Mouse (Mus musculus) neural tube, embryonic 15.5 days (tissue): ENCODE measurements around the gene Vsig1. TPM values are rescaled to one million over a fixed set of nuclear protein-coding genes. Genes with fewer than 3 reads are reported as not detected.

Source experiments
- ATAC-seq: fragments of 200-750 bp; cut with Nextera tagmentation; 2 replicates; pipeline ENCODE4 v1.8.0; 2017; ENCODE audit warnings: mild to moderate bottlenecking, moderate TSS enrichment, moderate library complexity; ENCODE audit not compliant: low FRiP score
- H3K27ac ChIP-seq: fragments of 300-500 bp; sonication (generic); replicated peaks from 2 replicates; pipeline ENCODE4 v1.5.1; 2015; ENCODE audit warnings: mild to moderate bottlenecking, inconsistent platforms
- H3K27me3 ChIP-seq: fragments of 300-500 bp; sonication (generic); replicated peaks from 2 replicates; pipeline ENCODE4 v1.6.1; 2015; ENCODE audit warnings: inconsistent platforms
- H3K36me3 ChIP-seq: fragments of 300-500 bp; sonication (generic); 2 replicates; pipeline ENCODE4 v1.6.1; 2015; ENCODE audit warnings: inconsistent platforms
- H3K4me1 ChIP-seq: fragments of 300-500 bp; sonication (generic); 2 replicates; pipeline ENCODE4 v1.6.1; 2015; ENCODE audit warnings: inconsistent platforms
- H3K4me2 ChIP-seq: fragments of 300-500 bp; sonication (generic); 2 replicates; pipeline ENCODE4 v1.6.1; 2015; ENCODE audit warnings: inconsistent platforms, mild to moderate bottlenecking, moderate library complexity
- H3K4me3 ChIP-seq: fragments of 300-500 bp; sonication (generic); replicated peaks from 2 replicates; pipeline ENCODE4 v1.5.1; 2015; ENCODE audit warnings: mild to moderate bottlenecking, inconsistent platforms
- H3K9ac ChIP-seq: fragments of 300-500 bp; sonication (generic); replicated peaks from 2 replicates; pipeline ENCODE4 v1.6.1; 2015; ENCODE audit warnings: mild to moderate bottlenecking, inconsistent platforms
- H3K9me3 ChIP-seq: fragments of 300-500 bp; sonication (generic); replicated peaks from 2 replicates; pipeline ENCODE4 v1.6.1; 2016; ENCODE audit warnings: inconsistent platforms
- WGBS: fragments of 180-500 bp; shearing (Covaris S2); methylation state at CpG from one replicate; pipeline ENCODE4 v1.1.7; 2015; ENCODE audit warnings: mixed read lengths; 5-methylcytosine and 5-hydroxymethylcytosine counted together
- polyA plus RNA-seq: library from polyadenylated mRNA; unstranded; fragments of >200 nt; fragmentation: Nextera tagmentation; extraction: Ambion mirVana; gene quantifications from 2 replicates; pipeline ENCODE4 v1.2.1, GENCODE M21; 2015

Gene Vsig1
- 0.14 TPM in 1 of 2 replicates, not detected in the other for polyA plus RNA-seq

GRCm38 (mm10) chrX:140907360-140907759, at the start of gene Vsig1:
Vsig1 (plus strand) TSS chrX:140907608.
- H3K9ac ChIP-seq = no peak within 1 kb of the TSS
- no peak within 1 kb of the TSS for H3K4me3 ChIP-seq
- no peaks in the 10 kb centered on the region for H3K4me1 ChIP-seq
- 73% methylated on average over 7 of the region's 7 CpGs for WGBS
- no peaks in the 10 kb centered on the region for H3K9me3 ChIP-seq
- H3K27ac ChIP-seq = no peak within 1 kb of the TSS
- no peaks in the 10 kb centered on the region for H3K36me3 ChIP-seq
- no peak for ATAC-seq
- H3K4me2 ChIP-seq = no peak within 1 kb of the TSS
- peaks cover 4% of the 10 kb centered on the region; the same call in 1 of the 2 replicates for H3K27me3 ChIP-seq

GRCm38 (mm10) chrX:140862760-140863159, 44.6 kb upstream of the Vsig1 start:
- no peaks in the 10 kb centered on the region for H3K9me3 ChIP-seq
- H3K4me3 ChIP-seq = no peak overlapping the region
- 94% methylated on average over 6 of the region's 6 CpGs for WGBS
- no peak overlapping the region for H3K4me2 ChIP-seq
- H3K27me3 ChIP-seq = peaks cover 6% of the 10 kb centered on the region; the same call in 1 of the 2 replicates
- ATAC-seq = no peak
- no peak overlapping the region for H3K27ac ChIP-seq
- H3K9ac ChIP-seq = no peak overlapping the region
- no peaks in the 10 kb centered on the region for H3K36me3 ChIP-seq
- no peaks in the 10 kb centered on the region for H3K4me1 ChIP-seq

- Histone ChIP-seq H3K4me3 (no peak overlapping the region), H3K9ac (no peak overlapping the region), H3K27ac (no peak overlapping the region), H3K4me1 (no peaks in the 10 kb centered on the region), H3K27me3 (peaks cover 3% of the 10 kb centered on the region; the same call in 1 of the 2 replicates), H3K4me2 (no peak overlapping the region), H3K9me3 (no peaks in the 10 kb centered on the region), H3K36me3 (no peaks in the 10 kb centered on the region)
- 87% methylated on average over 4 of the region's 4 CpGs for WGBS
- ATAC-seq = no peak
Observed at GRCm38 (mm10) chrX:140863431-140863830, 44.0 kb upstream of the Vsig1 start.

GRCm38 (mm10) chrX:140887193-140887592, 20.2 kb upstream of the Vsig1 start:
- no peak overlapping the region for H3K4me2 ChIP-seq
- H3K9ac ChIP-seq = no peak overlapping the region
- H3K4me3 ChIP-seq = no peak overlapping the region
- no peaks in the 10 kb centered on the region for H3K4me1 ChIP-seq
- no peak overlapping the region for H3K27ac ChIP-seq
- ATAC-seq = no peak
- H3K27me3 ChIP-seq = peaks cover 8% of the 10 kb centered on the region
- 87% methylated on average over 2 of the region's 2 CpGs for WGBS
- no peaks in the 10 kb centered on the region for H3K36me3 ChIP-seq
- H3K9me3 ChIP-seq = no peaks in the 10 kb centered on the region

GRCm38 (mm10) chrX:140891796-140892195, 15.6 kb upstream of the Vsig1 start:
- no peak for ATAC-seq
- Histone ChIP-seq H3K36me3 (no peaks in the 10 kb centered on the region), H3K9ac (no peak overlapping the region), H3K27ac (no peak overlapping the region), H3K27me3 (peaks cover 3% of the 10 kb centered on the region), H3K9me3 (no peaks in the 10 kb centered on the region), H3K4me3 (no peak overlapping the region), H3K4me2 (no peak overlapping the region), H3K4me1 (no peaks in the 10 kb centered on the region)
- WGBS = 83% methylated on average over 4 of the region's 4 CpGs

- Histone ChIP-seq H3K36me3 (no peaks in the 10 kb centered on the region), H3K9ac (no peak overlapping the region), H3K4me1 (no peaks in the 10 kb centered on the region), H3K27ac (no peak overlapping the region), H3K4me3 (no peak overlapping the region), H3K27me3 (peaks cover 4% of the 10 kb centered on the region; the same call in 1 of the 2 replicates), H3K4me2 (no peak overlapping the region), H3K9me3 (no peaks in the 10 kb centered on the region)
- no peak for ATAC-seq
- 81% methylated on average over 3 of the region's 3 CpGs for WGBS
Observed at GRCm38 (mm10) chrX:140903487-140903886, 3.9 kb upstream of the Vsig1 start.

GRCm38 (mm10) chrX:140921321-140921720, 13.9 kb downstream of the Vsig1 start:
- H3K27me3 ChIP-seq = peaks cover 46% of the 10 kb centered on the region
- H3K9me3 ChIP-seq = no peaks in the 10 kb centered on the region
- H3K36me3 ChIP-seq = no peaks in the 10 kb centered on the region
- ATAC-seq = no peak
- 86% methylated on average over 6 of the region's 6 CpGs for WGBS
- no peak overlapping the region for H3K4me2 ChIP-seq
- no peaks in the 10 kb centered on the region for H3K4me1 ChIP-seq
- no peak overlapping the region for H3K27ac ChIP-seq
- H3K4me3 ChIP-seq = no peak overlapping the region
- H3K9ac ChIP-seq = no peak overlapping the region

- H3K4me3 ChIP-seq = no peak overlapping the region
Observed at GRCm38 (mm10) chrX:140932066-140932465, 24.7 kb downstream of the Vsig1 start.

GRCm38 (mm10) chrX:140933263-140933662, 25.9 kb downstream of the Vsig1 start:
- Histone ChIP-seq H3K9me3 (no peaks in the 10 kb centered on the region), H3K4me2 (no peak overlapping the region), H3K27ac (no peak overlapping the region), H3K27me3 (peaks cover 24% of the 10 kb centered on the region), H3K4me1 (no peaks in the 10 kb centered on the region), H3K4me3 (no peak overlapping the region), H3K36me3 (no peaks in the 10 kb centered on the region), H3K9ac (no peak overlapping the region)
- no peak for ATAC-seq
- 89% methylated on average over 3 of the region's 3 CpGs for WGBS

More at GRCm38 (mm10) chrX:140932066-140932465, 24.7 kb downstream of the Vsig1 start:
- H3K36me3 ChIP-seq = no peaks in the 10 kb centered on the region
- no peak overlapping the region for H3K4me2 ChIP-seq
- H3K27ac ChIP-seq = no peak overlapping the region
- WGBS = 52% methylated on average over 3 of the region's 3 CpGs
- no peaks in the 10 kb centered on the region for H3K4me1 ChIP-seq
- no peaks in the 10 kb centered on the region for H3K9me3 ChIP-seq
- peaks cover 20% of the 10 kb centered on the region for H3K27me3 ChIP-seq
- ATAC-seq = 0 out of 2 replicates have a peak, but pooled peaks have one; percentile 59
- no peak overlapping the region for H3K9ac ChIP-seq

- Histone ChIP-seq H3K4me2 (no peak overlapping the region), H3K27ac (no peak overlapping the region), H3K9ac (no peak overlapping the region), H3K36me3 (no peaks in the 10 kb centered on the region), H3K27me3 (peaks cover 28% of the 10 kb centered on the region), H3K4me1 (no peaks in the 10 kb centered on the region), H3K9me3 (no peaks in the 10 kb centered on the region), H3K4me3 (no peak overlapping the region)
- ATAC-seq = no peak
- 79% methylated on average over 5 of the region's 5 CpGs for WGBS
Observed at GRCm38 (mm10) chrX:140936271-140936670, 28.9 kb downstream of the Vsig1 start.

GRCm38 (mm10) chrX:140953618-140954017, 46.2 kb downstream of the Vsig1 start:
- Histone ChIP-seq H3K27me3 (peaks cover 12% of the 10 kb centered on the region; the same call in 1 of the 2 replicates), H3K4me1 (no peaks in the 10 kb centered on the region), H3K4me2 (no peak overlapping the region), H3K4me3 (no peak overlapping the region), H3K27ac (no peak overlapping the region), H3K36me3 (no peaks in the 10 kb centered on the region), H3K9me3 (no peaks in the 10 kb centered on the region), H3K9ac (no peak overlapping the region)
- no peak for ATAC-seq
- WGBS = 89% methylated on average over 4 of the region's 4 CpGs

GRCm38 (mm10) chrX:140956272-140956940, 49.0 kb downstream of the Vsig1 start, which contains the start of the genes Psmd10 and Atg4a:
Psmd10 (minus strand) TSS chrX:140956728.
Atg4a (plus strand) TSS chrX:140956907.
- Histone ChIP-seq H3K9ac (peak within 1 kb of the TSS; percentile 47), H3K4me3 (peak within 1 kb of the TSS; percentile 56), H3K4me2 (peak within 1 kb of the TSS; percentile 55), H3K27ac (peak within 1 kb of the TSS; percentile 67; the same call in 1 of the 2 replicates), H3K9me3 (no peaks in the 10 kb centered on the region), H3K36me3 (no peaks in the 10 kb centered on the region), H3K27me3 (peaks cover 15% of the 10 kb centered on the region; the same call in 1 of the 2 replicates), H3K4me1 (no peaks in the 10 kb centered on the region)
- peak; percentile 98 for ATAC-seq
- 22% methylated on average over 23 of the region's 23 CpGs for WGBS
